Mouse (Mus musculus) liver, embryonic 11.5 days (tissue): ENCODE results near the gene Hsd17b1. TPM values are rescaled to one million over a fixed set of nuclear protein-coding genes. Genes with fewer than 3 reads are reported as not detected.

Experiments used
- ATAC-seq: fragments of 200-750 bp; cut with Nextera tagmentation; replicated peaks from 2 replicates; pipeline ENCODE4 v1.8.0; 2017; ENCODE audit warnings: moderate number of reproducible peaks, mild to moderate bottlenecking, moderate TSS enrichment, moderate library complexity; ENCODE audit not compliant: low FRiP score
- DNase-seq: peaks from one replicate; pipeline ENCODE4 v3.0.0-alpha.2; 2017; ENCODE audit warnings: low spot score
- H3K27ac ChIP-seq: fragments of 300-500 bp; sonication (generic); 2 replicates; pipeline ENCODE4 v1.5.1; 2014; ENCODE audit warnings: mild to moderate bottlenecking, low read depth, low read length, control low read depth
- H3K27me3 ChIP-seq: fragments of 300-500 bp; sonication (generic); replicated peaks from 2 replicates; pipeline ENCODE4 v1.6.1; 2014; ENCODE audit warnings: low read length, mixed read lengths; ENCODE audit not compliant: control insufficient read depth, insufficient read depth
- H3K36me3 ChIP-seq: fragments of 300-500 bp; sonication (generic); 2 replicates; pipeline ENCODE4 v1.6.1; 2014; ENCODE audit warnings: mild to moderate bottlenecking, low read length, moderate library complexity, mixed read lengths; ENCODE audit not compliant: control insufficient read depth, insufficient read depth
- H3K4me1 ChIP-seq: fragments of 300-500 bp; sonication (generic); replicated peaks from 2 replicates; pipeline ENCODE4 v1.6.1; 2014; ENCODE audit warnings: low read length, mixed read lengths; ENCODE audit not compliant: control insufficient read depth, insufficient read depth
- H3K4me2 ChIP-seq: fragments of 300-500 bp; sonication (generic); 2 replicates; pipeline ENCODE4 v1.6.1; 2014; ENCODE audit warnings: mild to moderate bottlenecking, control low read depth, moderate library complexity
- H3K4me3 ChIP-seq: fragments of 300-500 bp; sonication (generic); 2 replicates; pipeline ENCODE4 v1.5.1; 2014; ENCODE audit warnings: low read depth, low read length, control low read depth
- H3K9ac ChIP-seq: fragments of 300-500 bp; sonication (generic); 2 replicates; pipeline ENCODE4 v1.6.1; 2014; ENCODE audit warnings: low read depth, low read length, control low read depth
- H3K9me3 ChIP-seq: fragments of 300-500 bp; sonication (generic); 2 replicates; pipeline ENCODE4 v1.6.1; 2016; ENCODE audit warnings: low read length, inconsistent platforms, mixed read lengths; ENCODE audit not compliant: control insufficient read depth
- WGBS: fragments of 180-500 bp; shearing (Covaris S2); extraction: QIAGEN DNeasy Blood & Tissue Kit; methylation state at CpG from one replicate; pipeline ENCODE4 v1.1.7; 2014; 5-methylcytosine and 5-hydroxymethylcytosine counted together
- polyA plus RNA-seq: library from polyadenylated mRNA; unstranded; fragments of >200 nt; fragmentation: Nextera tagmentation; extraction: Ambion mirVana; gene quantifications from 2 replicates; pipeline ENCODE4 v1.2.1, GENCODE M21; 2014

Hsd17b1 gene
- polyA plus RNA-seq, 1 experiment from 2014 or later, result 0.12 TPM

- H3K9me3 ChIP-seq, result no peaks in the 10 kb centered on the region
- H3K36me3 ChIP-seq, result peaks cover 43% of the 10 kb centered on the region
- H3K4me3 ChIP-seq, result no peak overlapping the region
- H3K27me3 ChIP-seq, result no peaks in the 10 kb centered on the region
- H3K4me2 ChIP-seq, result no peak overlapping the region
- no peak for DNase-seq
- no peak overlapping the region for H3K27ac ChIP-seq
- no peak overlapping the region for H3K9ac ChIP-seq
- H3K4me1 ChIP-seq, result peaks cover 5% of the 10 kb centered on the region
- ATAC-seq, result no peak
- WGBS, result 91% methylated on average over 8 of the region's 8 CpGs
Observed at GRCm38 (mm10) chr11:101098231-101098630, 20.0 kb downstream of the Hsd17b1 start.

- H3K27ac ChIP-seq, result no peak overlapping the region
- H3K9me3 ChIP-seq, result no peaks in the 10 kb centered on the region
- H3K36me3 ChIP-seq, result peaks cover 35% of the 10 kb centered on the region
- no peak for DNase-seq
- no peaks in the 10 kb centered on the region for H3K27me3 ChIP-seq
- WGBS, result 88% methylated on average over 5 of the region's 5 CpGs
- H3K9ac ChIP-seq, result no peak overlapping the region
- H3K4me2 ChIP-seq, result no peak overlapping the region
- H3K4me3 ChIP-seq, result no peak overlapping the region
- no peaks in the 10 kb centered on the region for H3K4me1 ChIP-seq
- no peak for ATAC-seq
Observed at GRCm38 (mm10) chr11:101103011-101103410, 24.8 kb downstream of the Hsd17b1 start.

DNA sequence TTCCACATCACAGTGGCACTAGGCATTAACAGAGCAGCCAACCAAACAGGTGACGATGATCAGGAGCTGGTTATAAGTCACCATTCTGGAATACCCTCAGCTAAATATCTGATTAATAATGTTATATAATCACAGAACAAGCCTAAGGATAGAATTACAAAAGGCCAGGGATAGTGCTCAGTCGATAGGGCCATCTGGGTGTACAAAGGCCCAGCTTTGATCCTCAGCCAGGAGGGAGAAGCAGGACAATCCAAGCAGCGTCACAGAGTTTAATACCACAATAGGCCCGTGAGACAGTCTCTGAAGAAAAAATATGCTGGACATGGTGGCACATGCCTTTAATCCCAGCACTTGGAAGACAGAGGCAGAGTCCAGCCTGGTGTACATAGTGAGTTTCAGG, 31.1 kb downstream of the Hsd17b1 start:
- no peak for ATAC-seq
- WGBS, result 89% methylated on average over 4 of the region's 4 CpGs

DNA sequence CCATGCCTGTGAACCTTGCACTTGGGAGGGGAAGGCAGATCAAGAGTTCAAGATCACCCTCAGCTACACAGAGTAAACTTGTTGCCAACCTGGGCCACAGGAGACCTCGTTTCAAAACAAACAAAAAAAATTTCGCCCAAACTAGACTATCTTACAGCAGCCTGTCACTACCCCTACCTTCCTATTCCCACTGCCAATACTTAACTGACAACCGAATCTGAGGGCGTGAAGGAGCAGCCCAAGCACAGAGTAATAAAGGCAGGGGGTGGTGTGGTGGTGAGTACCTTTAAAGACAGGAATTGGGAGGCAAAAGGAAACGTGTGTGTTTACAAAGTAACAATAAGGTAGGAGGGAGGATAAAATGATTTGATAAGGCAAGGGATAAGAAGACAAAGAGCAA, 32.5 kb downstream of the Hsd17b1 start:
- Histone ChIP-seq H3K4me3 (no peak overlapping the region), H3K4me1 (no peaks in the 10 kb centered on the region), H3K27me3 (no peaks in the 10 kb centered on the region), H3K27ac (no peak overlapping the region), H3K9me3 (no peaks in the 10 kb centered on the region), H3K9ac (no peak overlapping the region), H3K36me3 (peaks cover 4% of the 10 kb centered on the region; the same call in 1 of the 2 replicates), H3K4me2 (no peak overlapping the region)
- DNase-seq, result no peak
- ATAC-seq, result no peak
- 57% methylated on average over 5 of the region's 5 CpGs for WGBS

More for the DNA sequence above, 31.1 kb downstream of the Hsd17b1 start:
- Histone ChIP-seq H3K27me3 (no peaks in the 10 kb centered on the region), H3K4me1 (no peaks in the 10 kb centered on the region), H3K9me3 (no peaks in the 10 kb centered on the region), H3K4me2 (no peak overlapping the region), H3K9ac (no peak overlapping the region), H3K27ac (no peak overlapping the region), H3K36me3 (peaks cover 8% of the 10 kb centered on the region; the same call in 1 of the 2 replicates), H3K4me3 (no peak overlapping the region)
- no peak for DNase-seq

GRCm38 (mm10) chr11:101111178-101111577, 33.0 kb downstream of the Hsd17b1 start:
- Histone ChIP-seq H3K9ac (no peak overlapping the region), H3K4me1 (no peaks in the 10 kb centered on the region), H3K27ac (no peak overlapping the region), H3K4me3 (no peak overlapping the region), H3K36me3 (peaks cover 4% of the 10 kb centered on the region; the same call in 1 of the 2 replicates), H3K4me2 (no peak overlapping the region), H3K9me3 (no peaks in the 10 kb centered on the region), H3K27me3 (no peaks in the 10 kb centered on the region)
- no peak for ATAC-seq
- DNase-seq, result no peak
- WGBS, result 90% methylated on average over 4 of the region's 4 CpGs

- H3K27ac ChIP-seq, result no peak overlapping the region
- no peaks in the 10 kb centered on the region for H3K9me3 ChIP-seq
- peaks cover 2% of the 10 kb centered on the region; the same call in 1 of the 2 replicates for H3K4me1 ChIP-seq
- ATAC-seq, result no peak
- peaks cover 4% of the 10 kb centered on the region; the same call in 1 of the 2 replicates for H3K36me3 ChIP-seq
- H3K4me2 ChIP-seq, result no peak overlapping the region
- DNase-seq, result no peak
- H3K9ac ChIP-seq, result no peak overlapping the region
- 92% methylated on average over 3 of the region's 3 CpGs for WGBS
- no peak overlapping the region for H3K4me3 ChIP-seq
- no peaks in the 10 kb centered on the region for H3K27me3 ChIP-seq
Observed at GRCm38 (mm10) chr11:101112186-101112585, 34.0 kb downstream of the Hsd17b1 start.

- Histone ChIP-seq H3K4me1 (peaks cover 12% of the 10 kb centered on the region), H3K9ac (no peak overlapping the region), H3K9me3 (no peaks in the 10 kb centered on the region), H3K27ac (no peak overlapping the region), H3K4me3 (no peak overlapping the region), H3K27me3 (no peaks in the 10 kb centered on the region), H3K4me2 (no peak overlapping the region), H3K36me3 (peaks cover 4% of the 10 kb centered on the region; the same call in 1 of the 2 replicates)
- ATAC-seq (no peak), DNase-seq (no peak)
- WGBS, result 88% methylated on average over 2 of the region's 2 CpGs
Observed at GRCm38 (mm10) chr11:101115564-101115963, 37.4 kb downstream of the Hsd17b1 start.

- H3K9ac ChIP-seq, result peak overlapping the region; percentile 90; the same call in 1 of the 2 replicates
- DNase-seq, result no peak
- H3K27me3 ChIP-seq, result no peaks in the 10 kb centered on the region
- H3K4me1 ChIP-seq, result peaks cover 18% of the 10 kb centered on the region
- ATAC-seq, result no peak
- WGBS, result 21% methylated on average over 4 of the region's 4 CpGs
- no peaks in the 10 kb centered on the region for H3K9me3 ChIP-seq
- H3K4me2 ChIP-seq, result peak overlapping the region; percentile 83
- H3K27ac ChIP-seq, result no peak overlapping the region
- peak overlapping the region; percentile 98 for H3K4me3 ChIP-seq
- H3K36me3 ChIP-seq, result no peaks in the 10 kb centered on the region
Observed at GRCm38 (mm10) chr11:101118105-101118504, 39.9 kb downstream of the Hsd17b1 start.

GRCm38 (mm10) chr11:101119131-101119760, 41.0 kb downstream of the Hsd17b1 start:
- Histone ChIP-seq H3K36me3 (0 out of 2 replicates have a peak, but pooled peaks cover 3% of the 10 kb centered on the region), H3K4me2 (peak overlapping the region; percentile 83), H3K27me3 (no peaks in the 10 kb centered on the region), H3K4me1 (peaks cover 18% of the 10 kb centered on the region), H3K9me3 (no peaks in the 10 kb centered on the region), H3K9ac (peak overlapping the region; percentile 90), H3K27ac (peak overlapping the region; percentile 80), H3K4me3 (peak overlapping the region; percentile 98)
- WGBS, result under 1% methylated on average over 39 of the region's 39 CpGs
- ATAC-seq (peak; percentile 72), DNase-seq (peak; percentile 51)
